Mouse (Mus musculus) MEL (cell line): ENCODE measurements at regions not wholly inside any gene's neighbourhood (a gene's known extent, or its start where the extent isn't known, plus 50 kb on each side); places are given as distances from the start of the nearest gene placed in this dataset.

ENCODE experiments used
- DNase-seq: peaks from one replicate; pipeline ENCODE4 v3.0.0; 2011; ENCODE audit warnings: low read depth, low spot score
- H3K27ac ChIP-seq: 2 replicates; pipeline ENCODE4 v1.5.1; 2012; ENCODE audit warnings: low read depth, mild to moderate bottlenecking, control low read depth, low read length, moderate library complexity; ENCODE audit not compliant: control insufficient read depth
- H3K27me3 ChIP-seq, 2 experiments: fragments of 150-350 bp in 1 of 2; sonication (generic) in 1 of 2; 2 replicates each; pipeline ENCODE4 v1.6.1; 2012; ENCODE audit warnings: low read length in 2 of 2, mild to moderate bottlenecking in 2 of 2, improper control_type of control experiment in 1 of 2, moderate library complexity in 1 of 2; ENCODE audit not compliant: insufficient read depth in 2 of 2, control insufficient read depth in 1 of 2
- H3K36me3 ChIP-seq, 2 experiments: 2 replicates each; pipeline ENCODE4 v1.6.1; 2012 to 2014; ENCODE audit warnings: low read length in 2 of 2, improper control_type of control experiment in 1 of 2, inconsistent platforms in 1 of 2, mild to moderate bottlenecking in 1 of 2; ENCODE audit not compliant: insufficient read depth in 2 of 2, control insufficient read depth in 1 of 2
- H3K4me1 ChIP-seq, 2 experiments: fragments of 150-350 bp in 1 of 2; sonication (generic) in 1 of 2; 2 replicates each; pipeline ENCODE4 v1.6.1; 2012; ENCODE audit warnings: low read length in 2 of 2, improper control_type of control experiment in 1 of 2, mild to moderate bottlenecking in 1 of 2; ENCODE audit not compliant: insufficient read depth in 2 of 2, control insufficient read depth in 1 of 2
- H3K4me3 ChIP-seq, 2 experiments: fragments of 150-350 bp in 1 of 2; sonication (generic) in 1 of 2; 2 replicates each; pipeline ENCODE4 v1.5.1; 2012; ENCODE audit warnings: low read depth in 2 of 2, low read length in 2 of 2, mild to moderate bottlenecking in 2 of 2, moderate library complexity in 2 of 2, control low read depth in 1 of 2, improper control_type of control experiment in 1 of 2; ENCODE audit not compliant: control insufficient read depth in 1 of 2, insufficient read depth in 1 of 2
- H3K79me2 ChIP-seq: 2 replicates; pipeline ENCODE4 v1.6.1; 2012; ENCODE audit warnings: mild to moderate bottlenecking, low read length, moderate library complexity; ENCODE audit not compliant: control insufficient read depth, poor library complexity, insufficient read depth
- H3K9ac ChIP-seq: 2 replicates; pipeline ENCODE4 v1.6.1; 2012; ENCODE audit warnings: low read depth, mild to moderate bottlenecking, control low read depth, low read length, moderate library complexity; ENCODE audit not compliant: control insufficient read depth, poor library complexity, severe bottlenecking
- H3K9me3 ChIP-seq: fragments of 150-350 bp; sonication (generic); replicated peaks from 2 replicates; pipeline ENCODE4 v1.6.1; 2012; ENCODE audit warnings: mild to moderate bottlenecking, low read length, improper control_type of control experiment, moderate library complexity; ENCODE audit not compliant: insufficient read depth
- CHD2 ChIP-seq: IDR thresholded peaks from 2 replicates; pipeline ENCODE4 v1.6.1; 2011; ENCODE audit warnings: low read length, improper control_type of control experiment
- CTCF ChIP-seq, 3 experiments: IDR thresholded peaks in 2 of 3; conservative IDR thresholded peaks in 1 of 3; 2 replicates each; pipeline ENCODE4 v1.5.1; 2011 to 2012; ENCODE audit warnings: low read length in 3 of 3, low read depth in 2 of 3, mild to moderate bottlenecking in 2 of 3, improper control_type of control experiment in 1 of 3, inconsistent platforms in 1 of 3, mixed read lengths in 1 of 3, moderate library complexity in 1 of 3; ENCODE audit not compliant: control insufficient read depth in 1 of 3, insufficient read depth in 1 of 3, poor library complexity in 1 of 3, severe bottlenecking in 1 of 3
- E2F4 ChIP-seq: IDR thresholded peaks from 2 replicates; pipeline ENCODE4 v1.6.1; 2011; ENCODE audit warnings: low read depth, low read length, improper control_type of control experiment, borderline replicate concordance
- KAT2A ChIP-seq: conservative IDR thresholded peaks from 2 replicates; pipeline ENCODE4 v1.6.1; 2012; ENCODE audit warnings: low read depth, low read length, improper control_type of control experiment, inconsistent platforms
- MAZ ChIP-seq: IDR thresholded peaks from 2 replicates; pipeline ENCODE4 v1.6.1; 2012; ENCODE audit warnings: low read depth, mild to moderate bottlenecking, inconsistent platforms, low read length, improper control_type of control experiment
- MEF2A ChIP-seq: IDR thresholded peaks from 2 replicates; pipeline ENCODE4 v1.6.1; 2014; ENCODE audit warnings: low read depth, mild to moderate bottlenecking, inconsistent platforms, low read length, improper control_type of control experiment; ENCODE audit not compliant: poor library complexity, insufficient replicate concordance, severe bottlenecking; ENCODE audit errors: extremely low read depth
- MYC ChIP-seq: IDR thresholded peaks from 2 replicates; pipeline ENCODE4 v1.6.1; 2011; ENCODE audit warnings: low read depth, mild to moderate bottlenecking, low read length, improper control_type of control experiment, moderate library complexity
- POLR2A ChIP-seq, 2 experiments: IDR thresholded peaks; 2 replicates each; pipeline ENCODE4 v1.6.1; 2011 to 2012; ENCODE audit warnings: low read length in 2 of 2, mild to moderate bottlenecking in 2 of 2, control low read depth in 1 of 2, improper control_type of control experiment in 1 of 2, low read depth in 1 of 2, moderate library complexity in 1 of 2; ENCODE audit not compliant: control insufficient read depth in 1 of 2, insufficient read depth in 1 of 2, poor library complexity in 1 of 2
- RAD21 ChIP-seq: IDR thresholded peaks from 2 replicates; pipeline ENCODE4 v1.6.1; 2011; ENCODE audit warnings: mild to moderate bottlenecking, low read depth, low read length, improper control_type of control experiment
- SMC3 ChIP-seq: IDR thresholded peaks from 2 replicates; pipeline ENCODE4 v1.6.1; 2011; ENCODE audit warnings: low read depth, low read length, improper control_type of control experiment
- TBP ChIP-seq: IDR thresholded peaks from 2 replicates; pipeline ENCODE4 v1.8.0; 2011; ENCODE audit warnings: low read depth, low read length, improper control_type of control experiment
- USF1 ChIP-seq: IDR thresholded peaks from 2 replicates; pipeline ENCODE4 v1.6.1; 2014; ENCODE audit warnings: low read depth, mild to moderate bottlenecking, inconsistent platforms, low read length, improper control_type of control experiment, moderate library complexity
- ZC3H11A ChIP-seq: IDR thresholded peaks from 2 replicates; pipeline ENCODE4 v1.6.1; 2012; ENCODE audit warnings: low read depth, mild to moderate bottlenecking, inconsistent platforms, low read length, improper control_type of control experiment
- ZMIZ1 ChIP-seq: IDR thresholded peaks from 2 replicates; pipeline ENCODE4 v1.6.1; 2012; ENCODE audit warnings: low read depth, mild to moderate bottlenecking, inconsistent platforms, low read length, improper control_type of control experiment, moderate library complexity
- ZNF384 ChIP-seq: IDR thresholded peaks from 2 replicates; pipeline ENCODE4 v1.6.1; 2012; ENCODE audit warnings: low read depth, mild to moderate bottlenecking, inconsistent platforms, low read length, improper control_type of control experiment

- H3K79me2 ChIP-seq: no peaks in the 10 kb centered on the region
- no peak overlapping the region for H3K4me3 ChIP-seq
- peaks cover 2 to 11% of the 10 kb centered on the region in 2 experiments; a peak in 3 of 4 replicates for H3K27me3 ChIP-seq
- H3K9ac ChIP-seq: no peak overlapping the region
- H3K36me3 ChIP-seq: no peaks in the 10 kb centered on the region
- peak; percentile 68 for DNase-seq
- no peaks in the 10 kb centered on the region for H3K9me3 ChIP-seq
- no peak overlapping the region for H3K27ac ChIP-seq
- no peaks in the 10 kb centered on the region for H3K4me1 ChIP-seq
- TF ChIP-seq MAZ (no peak), SMC3 (peak; percentile 94), USF1 (no peak), RAD21 (peak; percentile 77), CTCF (IDR thresholded peaks at IDR 0.05 in 2 of 3, conservative IDR thresholded peaks at IDR 0.05 in 1 of 3; ENCODE audit: control insufficient read depth in 1 of 3, insufficient read depth in 1 of 3, low read depth in 2 of 3, low read length in 3 of 3, poor library complexity in 1 of 3, severe bottlenecking in 1 of 3) (peak; percentile 67 to 83 (median 68)), ZC3H11A (peak; percentile 67), POLR2A (IDR thresholded peaks at IDR 0.05; ENCODE audit: control insufficient read depth in 1 of 2, insufficient read depth in 1 of 2, low read depth in 1 of 2, low read length in 2 of 2, poor library complexity in 1 of 2) (no peak)
These were observed 56.4 kb downstream of the Gpr6 start for GRCm38 (mm10) chr10:41015654-41016053.

DNA sequence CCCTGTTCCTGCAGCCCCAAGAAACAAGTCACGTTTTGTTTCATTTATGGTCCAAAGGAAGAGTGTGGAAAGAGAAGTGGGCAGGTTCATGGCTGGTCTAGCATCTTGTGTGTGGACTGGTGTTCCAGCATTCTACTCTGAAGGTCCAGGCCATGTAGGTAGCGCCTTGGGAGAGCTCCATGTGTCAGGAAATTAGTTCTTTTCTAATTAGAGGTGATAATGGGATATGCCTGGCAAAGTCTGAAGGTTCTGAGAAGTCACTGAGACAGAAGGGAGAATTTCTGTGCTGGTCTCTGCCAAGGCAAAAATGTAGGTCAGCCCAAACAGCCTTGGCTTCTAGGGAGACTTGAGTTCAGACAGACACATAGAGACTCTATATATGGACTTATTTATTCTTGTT is 61.5 kb downstream of the Gpr6 start:
- Histone ChIP-seq H3K4me3 (no peak overlapping the region), H3K9me3 (no peaks in the 10 kb centered on the region), H3K27me3 (peaks cover 0 to 8% of the 10 kb centered on the region in 2 experiments; a peak in 1 of 4 replicates), H3K9ac (no peak overlapping the region), H3K4me1 (peaks cover 0 to 10% of the 10 kb centered on the region in 2 experiments; a peak in 2 of 4 replicates), H3K36me3 (peaks cover 0 to 3% of the 10 kb centered on the region in 2 experiments; a peak in 2 of 4 replicates), H3K79me2 (no peaks in the 10 kb centered on the region), H3K27ac (no peak overlapping the region)
- TF ChIP-seq CHD2 (no peak), MYC (no peak), POLR2A (IDR thresholded peaks at IDR 0.05; ENCODE audit: control insufficient read depth in 1 of 2, insufficient read depth in 1 of 2, low read depth in 1 of 2, low read length in 2 of 2, poor library complexity in 1 of 2) (no peak), ZMIZ1 (no peak), ZNF384 (no peak), TBP (no peak)
- DNase-seq: no peak

DNA sequence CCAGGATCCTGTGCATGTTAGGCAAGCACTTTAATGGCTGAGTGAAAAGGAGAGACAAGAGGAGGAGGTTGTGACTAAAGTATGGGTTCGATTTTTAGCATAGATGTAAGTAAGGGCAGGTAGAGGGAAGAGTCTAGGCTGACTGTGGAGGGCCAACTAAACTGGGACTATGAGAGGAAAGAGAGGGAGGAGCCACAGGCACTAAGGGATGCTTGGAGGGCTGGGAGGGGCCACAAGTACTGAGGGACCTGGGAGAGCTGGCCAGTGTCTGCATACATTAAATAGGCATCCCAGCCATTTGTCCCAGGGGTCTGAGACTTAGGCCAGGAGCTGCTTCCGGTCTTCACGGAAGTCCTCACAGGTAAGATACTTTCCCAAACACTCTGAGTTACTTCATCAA is 64.2 kb downstream of the Gpr6 start:
- TF ChIP-seq KAT2A (no peak), POLR2A (IDR thresholded peaks at IDR 0.05; ENCODE audit: control insufficient read depth in 1 of 2, insufficient read depth in 1 of 2, low read depth in 1 of 2, low read length in 2 of 2, poor library complexity in 1 of 2) (no peak), CTCF (IDR thresholded peaks at IDR 0.05 in 2 of 3, conservative IDR thresholded peaks at IDR 0.05 in 1 of 3; ENCODE audit: control insufficient read depth in 1 of 3, insufficient read depth in 1 of 3, low read depth in 2 of 3, low read length in 3 of 3, poor library complexity in 1 of 3, severe bottlenecking in 1 of 3) (no peak), MEF2A (no peak), SMC3 (no peak), E2F4 (no peak)
- Histone ChIP-seq H3K9me3 (no peaks in the 10 kb centered on the region), H3K27me3 (peaks cover 0 to 4% of the 10 kb centered on the region in 2 experiments; a peak in 1 of 4 replicates), H3K79me2 (no peaks in the 10 kb centered on the region), H3K9ac (no peak overlapping the region), H3K4me3 (no peak overlapping the region), H3K4me1 (peaks cover 0 to 10% of the 10 kb centered on the region in 2 experiments; a peak in 2 of 4 replicates), H3K27ac (no peak overlapping the region), H3K36me3 (peaks cover 0 to 3% of the 10 kb centered on the region in 2 experiments; a peak in 2 of 4 replicates)
- DNase-seq: no peak
